Comparison of ENCODE assay signal across 8 mouse cellular contexts in the genomic region with DNA sequence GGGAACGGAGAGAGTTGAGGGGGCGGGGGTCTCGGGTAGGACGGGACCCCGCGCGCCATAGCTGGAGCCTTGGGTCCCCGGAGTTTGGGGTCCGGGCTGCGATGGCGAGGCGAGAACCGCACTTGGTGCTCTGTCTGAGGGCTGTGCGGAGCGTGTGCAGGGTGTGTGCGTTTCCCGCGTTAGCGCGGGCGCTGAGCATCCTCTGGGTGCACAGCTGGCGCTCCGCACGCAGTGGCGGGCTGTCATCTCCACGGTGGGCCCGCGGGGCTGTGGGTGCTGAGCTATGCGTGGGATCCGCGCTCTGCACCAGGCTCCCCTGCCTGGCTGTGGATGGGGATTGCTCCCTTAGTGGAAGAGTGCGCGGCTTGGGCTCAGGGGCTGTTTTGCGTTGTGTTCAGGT. TPM values are rescaled to one million over a fixed set of nuclear protein-coding genes. Genes with fewer than 3 reads are reported as not detected.
DNase-seq lines count a peak whose midpoint lies in the region; ATAC-seq lines count a peak whose summit lies in the region.
"Had no signal": no experiment of that assay in that cellular context is flagged by ENCODE, and none has a peak within 500 bp of the region (broad histone marks: within the 10 kb centered on the region; RNA-seq: fewer than 3 reads in every experiment).

No protein-coding gene starts in this region.

- H3K36me3 ChIP-seq in lung, embryonic 15.5 days: no peaks in the 10 kb centered on the region
- H3K36me3 ChIP-seq in forebrain, embryonic 15.5 days: no peaks in the 10 kb centered on the region
- H3K36me3 ChIP-seq in limb, embryonic 11.5 days (ENCODE audit: control insufficient read depth, insufficient read depth, low read length): no peaks in the 10 kb centered on the region
- no peaks in the 10 kb centered on the region for H3K36me3 ChIP-seq in stomach, embryonic 14.5 days (ENCODE audit: control insufficient read depth, insufficient read depth, low read length)

- peak overlapping the region; percentile 28 for H3K4me3 ChIP-seq in lung, embryonic 15.5 days
- peak overlapping the region; percentile 36 for H3K4me3 ChIP-seq in forebrain, embryonic 15.5 days
- H3K4me3 ChIP-seq in limb, embryonic 11.5 days (ENCODE audit: low read depth, low read length): peak overlapping the region; percentile 30
- H3K4me3 ChIP-seq in stomach, embryonic 14.5 days (ENCODE audit: low read depth, low read length): peak overlapping the region; percentile 31

- H3K4me2 ChIP-seq in lung, embryonic 15.5 days: peak overlapping the region; percentile 58
- peak overlapping the region; percentile 59 for H3K4me2 ChIP-seq in forebrain, embryonic 15.5 days (replicated peaks)
- H3K4me2 ChIP-seq in limb, embryonic 11.5 days (ENCODE audit: low read depth, severe bottlenecking): peak overlapping the region; percentile 58
- H3K4me2 ChIP-seq in stomach, embryonic 14.5 days (replicated peaks; ENCODE audit: low read depth, low read length): peak overlapping the region; percentile 47

- DNase-seq in lung, postnatal 10 days: no peak
- DNase-seq in limb, embryonic 11.5 days (ENCODE audit: low spot score): no peak
- no peak for DNase-seq in urinary bladder, adult 18-20 months (ENCODE audit: low spot score in 2 of 2)
- no peak for DNase-seq in natural killer cell, adult 2 months (ENCODE audit: low spot score in 2 of 2)

- H3K27ac ChIP-seq in lung, embryonic 15.5 days: no peak overlapping the region
- H3K27ac ChIP-seq in forebrain, embryonic 15.5 days (replicated peaks): no peak overlapping the region
- H3K27ac ChIP-seq in limb, embryonic 11.5 days (replicated peaks; ENCODE audit: low read depth, low read length): no peak overlapping the region
- no peak overlapping the region for H3K27ac ChIP-seq in stomach, embryonic 14.5 days (ENCODE audit: low read length)
- H3K27ac ChIP-seq: liver, embryonic 14.5 days had no signal

- H3K4me1 ChIP-seq in lung, embryonic 15.5 days: peaks cover 21% of the 10 kb centered on the region
- peaks cover 23% of the 10 kb centered on the region for H3K4me1 ChIP-seq in forebrain, embryonic 15.5 days
- peaks cover 9% of the 10 kb centered on the region for H3K4me1 ChIP-seq in limb, embryonic 11.5 days (ENCODE audit: control insufficient read depth, insufficient read depth, low read length)
- H3K4me1 ChIP-seq in stomach, embryonic 14.5 days (ENCODE audit: control insufficient read depth, insufficient read depth, low read length): peaks cover 9% of the 10 kb centered on the region; the same call in 1 of the 2 replicates

- no peaks in the 10 kb centered on the region for H3K9me3 ChIP-seq in lung, embryonic 15.5 days
- no peaks in the 10 kb centered on the region for H3K9me3 ChIP-seq in forebrain, embryonic 15.5 days
- 0 out of 2 replicates have a peak, but pooled peaks cover 3% of the 10 kb centered on the region for H3K9me3 ChIP-seq in limb, embryonic 11.5 days (ENCODE audit: control insufficient read depth, low read length)
- no peaks in the 10 kb centered on the region for H3K9me3 ChIP-seq in stomach, embryonic 14.5 days (ENCODE audit: control insufficient read depth, low read depth, low read length)

- H3K9ac ChIP-seq in lung, embryonic 15.5 days: no peak overlapping the region
- H3K9ac ChIP-seq in forebrain, embryonic 15.5 days (replicated peaks): no peak overlapping the region; the same call in 1 of the 2 replicates
- peak overlapping the region; percentile 50 for H3K9ac ChIP-seq in limb, embryonic 11.5 days (ENCODE audit: low read length)
- H3K9ac ChIP-seq in stomach, embryonic 14.5 days (replicated peaks; ENCODE audit: low read depth, low read length): no peak overlapping the region
- H3K9ac ChIP-seq: liver, embryonic 14.5 days had no signal

- 3% methylated on average over 34 of the region's 34 CpGs for WGBS in lung, embryonic 15.5 days
- 3% methylated on average over 34 of the region's 34 CpGs for WGBS in forebrain, embryonic 15.5 days
- WGBS in limb, embryonic 11.5 days: 2% methylated on average over 34 of the region's 34 CpGs
- 3% methylated on average over 34 of the region's 34 CpGs for WGBS in stomach, embryonic 14.5 days

- H3K27me3 ChIP-seq in lung, embryonic 15.5 days: peaks cover 86% of the 10 kb centered on the region
- H3K27me3 ChIP-seq in forebrain, embryonic 15.5 days: peaks cover 58% of the 10 kb centered on the region
- peaks cover 70% of the 10 kb centered on the region for H3K27me3 ChIP-seq in limb, embryonic 11.5 days (ENCODE audit: control insufficient read depth, insufficient read depth, low read length)
- peaks cover 48% of the 10 kb centered on the region for H3K27me3 ChIP-seq in stomach, embryonic 14.5 days (ENCODE audit: control insufficient read depth, insufficient read depth, low read length)

- no peak for ATAC-seq in lung, embryonic 15.5 days (ENCODE audit: borderline replicate concordance, extremely low read depth, low FRiP score, low TSS enrichment)
- no peak; the same call in 1 of the 2 replicates for ATAC-seq in forebrain, embryonic 15.5 days (replicated peaks)
- ATAC-seq in limb, embryonic 11.5 days (ENCODE audit: insufficient number of reproducible peaks, low FRiP score, low TSS enrichment, low read depth): no peak
- ATAC-seq in stomach, embryonic 14.5 days (ENCODE audit: insufficient number of reproducible peaks, insufficient read depth, low FRiP score, low read depth): no peak

RNA-seq across cellular contexts. Expression of gene Plk5, which starts 0.5 kb away (rescaled TPM):
- polyA plus RNA-seq in lung, embryonic 15.5 days (2015; fragmentation: Nextera tagmentation; extraction: Ambion mirVana): 0.74 and 1.0 TPM in 2 replicates
- 2.2 and 2.7 TPM in 2 replicates for polyA plus RNA-seq in forebrain, embryonic 15.5 days (2015; fragmentation: Nextera tagmentation; extraction: Ambion mirVana)
- 0.49 and 0.61 TPM in 2 replicates for polyA plus RNA-seq in limb, embryonic 11.5 days (2014; fragmentation: Nextera tagmentation; extraction: Ambion mirVana)
- polyA plus RNA-seq in stomach, embryonic 14.5 days (2014; fragmentation: Nextera tagmentation; extraction: Ambion mirVana): 0.30 and 0.62 TPM in 2 replicates

RNA-seq across cellular contexts. Expression of gene Adamtsl5, which starts 8.5 kb away (rescaled TPM):
- 2.5 and 3.4 TPM in 2 replicates for polyA plus RNA-seq in lung, embryonic 15.5 days (2015; fragmentation: Nextera tagmentation; extraction: Ambion mirVana)
- 0.32 and 0.61 TPM in 2 replicates for polyA plus RNA-seq in forebrain, embryonic 15.5 days (2015; fragmentation: Nextera tagmentation; extraction: Ambion mirVana)
- polyA plus RNA-seq in limb, embryonic 11.5 days (2014; fragmentation: Nextera tagmentation; extraction: Ambion mirVana): 0.28 and 0.41 TPM in 2 replicates
- polyA plus RNA-seq in stomach, embryonic 14.5 days (2014; fragmentation: Nextera tagmentation; extraction: Ambion mirVana): 13.6 and 13.8 TPM in 2 replicates

RNA-seq across cellular contexts. Expression of gene Reep6, which starts 27.0 kb away (rescaled TPM):
- 13.8 and 14.2 TPM in 2 replicates for polyA plus RNA-seq in lung, embryonic 15.5 days (2015; fragmentation: Nextera tagmentation; extraction: Ambion mirVana)
- 2.6 and 2.9 TPM in 2 replicates for polyA plus RNA-seq in forebrain, embryonic 15.5 days (2015; fragmentation: Nextera tagmentation; extraction: Ambion mirVana)
- 5.2 and 7.2 TPM in 2 replicates for polyA plus RNA-seq in limb, embryonic 11.5 days (2014; fragmentation: Nextera tagmentation; extraction: Ambion mirVana)
- polyA plus RNA-seq in stomach, embryonic 14.5 days (2014; fragmentation: Nextera tagmentation; extraction: Ambion mirVana): 18.0 and 18.5 TPM in 2 replicates

RNA-seq across cellular contexts. Expression of gene Pcsk4, which starts 27.4 kb away (rescaled TPM):
- 3.4 and 4.0 TPM in 2 replicates for polyA plus RNA-seq in lung, embryonic 15.5 days (2015; fragmentation: Nextera tagmentation; extraction: Ambion mirVana)
- 2.5 and 2.6 TPM in 2 replicates for polyA plus RNA-seq in forebrain, embryonic 15.5 days (2015; fragmentation: Nextera tagmentation; extraction: Ambion mirVana)
- 4.4 and 5.3 TPM in 2 replicates for polyA plus RNA-seq in limb, embryonic 11.5 days (2014; fragmentation: Nextera tagmentation; extraction: Ambion mirVana)
- 4.5 and 5.6 TPM in 2 replicates for polyA plus RNA-seq in stomach, embryonic 14.5 days (2014; fragmentation: Nextera tagmentation; extraction: Ambion mirVana)

RNA-seq across cellular contexts. Expression of gene Mex3d, which starts 30.7 kb away (rescaled TPM):
- polyA plus RNA-seq in lung, embryonic 15.5 days (2015; fragmentation: Nextera tagmentation; extraction: Ambion mirVana): 7.9 and 9.6 TPM in 2 replicates
- 22.0 and 22.7 TPM in 2 replicates for polyA plus RNA-seq in forebrain, embryonic 15.5 days (2015; fragmentation: Nextera tagmentation; extraction: Ambion mirVana)
- 9.8 and 10.4 TPM in 2 replicates for polyA plus RNA-seq in limb, embryonic 11.5 days (2014; fragmentation: Nextera tagmentation; extraction: Ambion mirVana)
- 7.7 and 8.1 TPM in 2 replicates for polyA plus RNA-seq in stomach, embryonic 14.5 days (2014; fragmentation: Nextera tagmentation; extraction: Ambion mirVana)
